Mouse (Mus musculus): ENCODE measurements at regions not wholly inside any gene's neighbourhood (a gene's known extent, or its start where the extent isn't known, plus 50 kb on each side); places are given as distances from the start of the nearest gene placed in this dataset.

- no peak for DNase-seq
- H3K4me3 ChIP-seq, result no peak overlapping the region
- TF ChIP-seq CTCF (IDR thresholded peaks at IDR 0.05), result no peak
- no peak overlapping the region for H3K27ac ChIP-seq
- intact Hi-C loops (cut with DNase I), result no loop called here
Measured at GRCm38 (mm10) chr5:44306769-44307557, 80.5 kb upstream of the Tapt1 start.

GRCm38 (mm10) chr5:44303886-44304855 is 77.7 kb upstream of the Tapt1 start:
- intact Hi-C loops (cut with DNase I), result loop anchor here (2.0 to 5.0 kb wide), 2 partner anchors 975 to 1098 kb away; no protein-coding TSS in a partner anchor
- TF ChIP-seq CTCF (IDR thresholded peaks at IDR 0.05), result peak; percentile 85
- Histone ChIP-seq H3K27ac (no peak overlapping the region), H3K4me3 (peak overlapping the region; percentile 60)
- peak; percentile 57 for DNase-seq

GRCm38 (mm10) chr5:44284384-44284783 is 58.0 kb upstream of the Tapt1 start:
- peak; percentile 70 for DNase-seq
- TF ChIP-seq CTCF (IDR thresholded peaks at IDR 0.05), result peak; percentile 96
- intact Hi-C loops (cut with DNase I), result no loop called here
- Histone ChIP-seq H3K4me3 (no peak overlapping the region), H3K27ac (no peak overlapping the region)
